Mouse (Mus musculus) left cerebral cortex, adult 9 months (tissue): ENCODE measurements around the gene Mill2.
A peak's percentile ranks its signal among the peaks of the same experiment; 100 is the strongest.
"Not testable (repeated sequence)": the region's sequence is repeated elsewhere in the genome, so short reads cannot be mapped to it uniquely, and the experiment has no call there.

Source experiments
- DNase-seq, 2 experiments: peaks; one replicate each; pipeline ENCODE4 v3.0.0; 2022; ENCODE audit warnings: low spot score in 2 of 2

The Mill2 gene

DNA sequence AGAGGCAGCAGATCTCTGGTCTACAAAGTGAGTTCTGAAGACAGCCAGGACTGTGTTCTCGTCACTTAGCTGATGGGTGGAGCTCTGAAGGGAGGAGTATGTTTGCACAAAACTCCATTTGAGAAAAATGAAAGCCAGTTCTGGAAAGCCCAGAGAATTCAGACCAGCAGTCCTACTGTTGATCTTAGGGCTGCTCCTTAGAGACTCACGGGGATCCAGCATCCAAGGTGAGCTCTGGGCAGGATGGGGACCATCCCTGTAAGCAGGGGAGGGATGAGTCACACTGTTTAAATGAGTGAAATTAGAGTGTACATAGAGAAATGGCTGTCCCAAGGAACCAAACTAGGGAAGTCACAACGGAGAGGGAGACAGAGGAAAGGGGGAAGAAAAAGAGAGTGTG is at the start of gene Mill2:
Mill2 (plus strand) TSS at position 102 of the 400 bp plus-strand sequence.
- no peak for DNase-seq

- DNase-seq = not testable (repeated sequence)
These were observed 49.1 kb upstream of the Mill2 start for GRCm38 (mm10) chr7:18790671-18791070.

DNA sequence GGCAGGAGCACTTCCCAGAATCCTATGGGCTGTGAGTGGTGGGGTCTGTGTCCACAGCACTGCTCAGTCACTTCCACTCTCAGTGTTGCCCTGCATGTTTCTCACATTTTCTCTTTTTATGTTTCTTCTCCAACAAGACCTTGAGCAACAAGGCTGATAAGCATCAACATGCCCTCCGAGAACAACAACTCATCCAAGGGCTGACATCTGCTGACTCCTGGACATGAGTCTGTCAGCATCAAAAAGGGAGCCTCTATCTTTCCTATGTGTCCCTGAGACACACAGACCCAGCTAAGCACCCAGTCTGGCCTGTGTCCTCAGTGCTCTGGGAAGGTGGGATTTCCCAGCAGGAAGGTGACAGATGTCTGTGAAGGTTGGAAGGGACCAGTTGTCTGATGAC is 41.3 kb upstream of the Mill2 start, which contains the start of gene Psg19:
Psg19 (minus strand) TSS at position 101 of the 400 bp plus-strand sequence.
- DNase-seq = no peak

DNA sequence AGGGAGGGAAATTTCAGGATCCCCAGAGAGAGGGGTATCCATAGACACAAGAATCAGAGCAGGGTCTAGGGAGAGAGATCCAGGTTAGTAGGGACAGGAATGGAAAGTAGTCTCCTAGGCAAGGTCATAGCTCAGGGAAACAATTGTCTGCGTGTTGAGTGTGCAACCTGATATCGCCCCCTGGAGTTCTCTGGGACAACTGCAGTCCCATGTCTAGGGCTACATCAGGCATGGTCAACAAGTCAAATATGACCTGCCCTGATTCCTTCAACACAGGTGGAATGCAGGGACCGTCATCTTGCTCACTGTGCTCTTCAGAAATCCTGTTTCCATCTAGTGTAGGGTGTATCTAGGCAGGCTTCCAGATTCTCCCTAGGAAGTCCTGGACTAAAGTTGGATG is 40.6 kb upstream of the Mill2 start:
- no peak for DNase-seq

DNA sequence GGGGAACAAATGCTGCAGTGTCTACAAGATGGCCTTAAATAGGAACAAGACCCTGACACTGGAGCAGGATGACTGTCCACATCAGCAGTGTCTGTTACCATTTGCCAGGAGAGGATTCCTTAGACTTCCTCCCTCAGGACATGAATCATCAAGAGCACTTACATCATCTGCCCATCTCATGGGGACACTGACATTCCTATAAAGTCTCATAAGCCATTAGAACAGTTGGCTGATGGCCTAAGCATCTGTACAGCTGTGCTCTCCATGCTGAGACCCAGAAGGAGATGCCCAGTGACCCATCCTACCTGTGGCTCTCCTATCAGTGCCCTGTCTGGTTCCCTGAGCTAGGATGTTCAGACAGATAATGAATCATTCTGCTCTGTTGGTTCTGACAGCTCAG is 36.2 kb upstream of the Mill2 start:
- no peak for DNase-seq

- DNase-seq = no peak
These were observed 21.5 kb upstream of the Mill2 start for GRCm38 (mm10) chr7:18818301-18818700.

DNA sequence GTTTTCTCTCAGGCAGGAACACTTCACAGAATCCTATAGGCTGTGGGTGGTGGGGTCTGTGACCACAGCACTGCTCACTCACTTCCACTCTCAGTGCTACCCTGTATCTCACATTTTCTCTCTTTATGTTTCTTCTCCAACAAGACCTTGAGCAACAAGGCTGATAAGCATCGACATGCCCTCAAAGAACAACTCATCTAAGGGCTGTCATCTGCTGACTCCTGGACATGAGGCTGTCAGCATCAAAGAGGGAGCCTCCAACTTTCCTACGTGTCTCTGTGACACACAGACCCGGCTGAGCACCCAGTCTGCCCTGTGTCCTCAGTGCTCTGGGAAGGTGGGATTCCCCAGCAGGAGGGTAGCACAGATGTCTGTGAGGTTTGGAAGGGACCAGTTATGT is 18.3 kb upstream of the Mill2 start, which contains the start of gene Psg17:
Psg17 (minus strand) TSS at position 101 of the 400 bp plus-strand sequence.
- DNase-seq = no peak

GRCm38 (mm10) chr7:18827792-18828546 is 11.8 kb upstream of the Mill2 start:
- DNase-seq = no peak

DNA sequence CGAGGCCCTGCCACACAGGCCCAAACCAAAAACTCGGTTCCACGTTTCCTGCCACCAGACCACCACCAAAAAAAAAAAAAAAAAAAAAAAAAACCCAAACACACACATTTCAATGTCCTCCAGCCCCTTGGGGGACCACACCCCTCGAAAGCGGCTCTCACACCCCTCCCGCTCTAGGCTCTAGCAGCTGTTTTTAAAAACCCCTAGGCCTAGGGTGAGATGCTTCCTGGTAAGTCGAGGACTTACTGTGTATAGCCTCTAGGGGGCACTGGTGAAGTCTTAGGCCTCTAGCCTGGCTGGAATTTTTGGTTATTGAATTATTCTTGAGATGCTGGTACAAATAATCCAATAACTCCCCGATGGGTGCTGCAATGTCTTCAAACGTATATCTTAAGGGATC is 11.2 kb upstream of the Mill2 start:
- no peak for DNase-seq

DNA sequence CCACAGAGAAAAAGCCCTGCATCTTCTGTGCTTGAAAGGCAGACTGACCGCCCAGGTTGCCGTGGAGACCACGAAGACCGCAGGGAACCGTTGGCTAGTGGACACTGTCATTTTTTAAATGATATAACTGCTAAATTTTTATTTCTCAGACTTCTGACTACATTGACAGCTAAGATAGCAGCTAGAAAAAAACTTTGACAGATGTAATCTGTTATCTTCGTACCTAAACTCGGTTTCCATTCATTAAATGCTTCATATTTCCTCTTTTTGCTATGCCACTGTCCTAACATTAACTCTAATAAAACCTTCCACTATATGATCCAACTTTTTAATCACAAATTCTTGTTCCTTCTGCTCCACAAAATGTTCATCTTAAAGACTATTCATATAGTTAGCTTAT is 10.2 kb upstream of the Mill2 start:
- DNase-seq = no peak

DNA sequence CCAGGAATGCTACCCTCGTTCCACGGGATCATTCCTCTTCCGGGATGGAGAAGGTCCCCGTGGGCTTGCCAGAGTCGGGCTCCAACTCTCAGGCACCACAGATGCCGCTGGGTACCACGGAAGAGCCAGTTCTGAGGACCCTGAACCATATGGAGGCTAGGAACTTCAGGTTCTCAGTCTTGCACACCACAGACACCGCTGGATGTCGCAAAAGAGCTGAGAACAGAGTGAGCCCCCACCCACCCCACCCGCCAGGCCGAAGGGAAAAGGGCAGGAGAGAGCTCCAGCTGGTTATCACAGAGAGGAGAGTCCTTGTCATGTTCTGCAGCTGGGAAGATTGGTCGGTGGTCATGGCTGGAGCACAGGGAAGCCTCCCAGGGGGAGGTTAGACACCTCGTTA is 7.5 kb upstream of the Mill2 start:
- DNase-seq = no peak

GRCm38 (mm10) chr7:18840386-18841173 is 814 bp downstream of the Mill2 start:
- DNase-seq = peak; percentile 1 to 7

- DNase-seq = no peak
These were observed 1.4 kb downstream of the Mill2 start for GRCm38 (mm10) chr7:18841174-18841567.

GRCm38 (mm10) chr7:18844811-18845210 is 5.0 kb downstream of the Mill2 start:
- no peak for DNase-seq

GRCm38 (mm10) chr7:18848395-18848794 is 8.6 kb downstream of the Mill2 start:
- no peak for DNase-seq

DNA sequence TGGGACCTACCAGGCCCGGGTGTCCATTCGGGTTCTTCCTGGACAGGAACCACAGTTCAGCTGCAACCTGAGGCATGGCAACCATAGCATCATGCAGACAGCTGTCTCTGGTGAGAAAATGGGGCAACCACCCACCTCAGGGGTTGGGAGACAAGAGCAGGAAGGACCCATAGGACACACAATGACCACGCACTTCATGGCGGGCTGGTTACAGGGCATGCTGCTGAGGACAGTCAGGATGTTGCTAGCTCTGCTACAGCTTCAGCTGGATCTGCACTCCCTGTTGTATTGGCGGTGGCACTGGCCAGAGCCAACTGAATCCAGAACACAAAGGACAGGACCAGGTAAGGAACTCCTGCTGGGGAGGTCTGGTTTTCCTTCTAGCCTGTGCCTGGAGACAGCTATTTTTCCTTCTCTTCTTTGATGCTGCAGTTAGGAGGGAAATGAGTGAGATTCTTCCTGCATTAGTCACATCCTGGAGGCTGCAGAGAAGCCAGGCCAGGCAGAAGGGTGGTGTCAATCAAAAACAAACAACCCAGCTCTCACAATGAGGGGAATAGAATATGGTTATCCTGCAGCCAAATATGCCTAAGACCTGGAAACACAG is 18.6 kb downstream of the Mill2 start:
- DNase-seq = no peak

GRCm38 (mm10) chr7:18862801-18863200 is 23.0 kb downstream of the Mill2 start:
- no peak for DNase-seq

DNA sequence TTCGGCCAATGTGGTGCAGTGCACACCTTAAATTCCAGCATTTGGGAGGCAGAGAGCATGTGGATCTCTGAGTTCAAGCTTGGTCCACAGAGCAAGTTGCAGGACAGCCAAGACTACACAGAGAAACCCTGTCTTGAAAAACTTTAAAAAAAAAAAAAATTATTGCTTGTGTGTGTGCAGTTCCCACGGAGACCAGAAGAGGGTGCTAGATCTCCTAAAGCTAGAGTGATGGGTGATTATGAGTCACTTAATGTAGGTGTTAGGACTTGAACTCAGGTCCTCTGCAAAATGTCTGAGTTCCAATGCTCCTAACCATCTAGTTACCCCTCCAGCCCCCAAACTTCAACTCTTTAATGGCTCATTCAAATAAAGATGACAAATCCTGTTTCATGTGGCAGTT is 28.7 kb downstream of the Mill2 start:
- DNase-seq = no peak

- DNase-seq = not testable (repeated sequence)
These were observed 31.3 kb downstream of the Mill2 start, which contains the start of gene Pglyrp1 for GRCm38 (mm10) chr7:18871031-18871430. Gene Pglyrp1 (plus strand): TSS chr7:18871331.

- DNase-seq = no peak
These were observed 32.4 kb downstream of the Mill2 start for GRCm38 (mm10) chr7:18872014-18872802.

GRCm38 (mm10) chr7:18872816-18873215 is 33.0 kb downstream of the Mill2 start:
- DNase-seq = no peak

- DNase-seq = peak in 1 of 2 experiments; percentile 60
These were observed 33.5 kb downstream of the Mill2 start for GRCm38 (mm10) chr7:18873253-18873652.
